Mouse (Mus musculus) kidney, adult 11 months (tissue): ENCODE results near the gene Olfr1404.
"Not testable (repeated sequence)": the region's sequence is repeated elsewhere in the genome, so short reads cannot be mapped to it uniquely, and the experiment has no call there.

Source experiments
- DNase-seq: peaks from one replicate; pipeline ENCODE4 v3.0.0; 2022

The Olfr1404 gene

GRCm38 (mm10) chr1:173212092-173212491 lies at the start of gene Olfr1404:
Gene Olfr1404, plus strand, starts transcription at chr1:173212392.
- DNase-seq = no peak

- no peak for DNase-seq
Measured at GRCm38 (mm10) chr1:173174154-173174842, 37.9 kb upstream of the Olfr1404 start.

- DNase-seq = no peak
Measured at GRCm38 (mm10) chr1:173190540-173190939, 21.7 kb upstream of the Olfr1404 start, which contains the start of gene Olfr1406. Gene Olfr1406, minus strand, starts transcription at chr1:173190640.

- DNase-seq = no peak
Measured at GRCm38 (mm10) chr1:173192059-173192458, 20.1 kb upstream of the Olfr1404 start.

- DNase-seq = no peak
Measured at GRCm38 (mm10) chr1:173196359-173196758, 15.8 kb upstream of the Olfr1404 start.

GRCm38 (mm10) chr1:173197508-173197907 lies 14.7 kb upstream of the Olfr1404 start, which contains the start of gene Olfr218:
Gene Olfr218, plus strand, starts transcription at chr1:173197808.
- no peak for DNase-seq

GRCm38 (mm10) chr1:173216481-173216880 lies 4.3 kb downstream of the Olfr1404 start:
- DNase-seq = no peak

GRCm38 (mm10) chr1:173227081-173227480 lies 14.9 kb downstream of the Olfr1404 start, which contains the start of gene Fcer1a:
Gene Fcer1a, minus strand, starts transcription at chr1:173227214.
- no peak for DNase-seq

- DNase-seq = not testable (repeated sequence)
Measured at GRCm38 (mm10) chr1:173237004-173237403, 24.8 kb downstream of the Olfr1404 start.

GRCm38 (mm10) chr1:173249888-173250287 lies 37.7 kb downstream of the Olfr1404 start:
- no peak for DNase-seq

- DNase-seq = no peak
Measured at GRCm38 (mm10) chr1:173265701-173266100, 53.5 kb downstream of the Olfr1404 start, which contains the start of gene Olfr418. Gene Olfr418, plus strand, starts transcription at chr1:173266001.
